ENCODE assay signal across 20 mouse cellular contexts in genomic region chr8:39329378-39329777, GRCm38 (mm10).
DNase-seq lines count a peak whose midpoint lies in the region; ATAC-seq and TF ChIP-seq lines count a peak whose summit lies in the region.
"Had no signal": no experiment of that assay in that cellular context is flagged by ENCODE, and none has a peak within 500 bp of the region (broad histone marks: within the 10 kb centered on the region; RNA-seq: fewer than 3 reads in every experiment).

No protein-coding gene starts in this region.

- no peak for TF ChIP-seq CTCF in midbrain, postnatal 0 days (IDR thresholded peaks at IDR 0.05)

- 33% methylated on average over 1 of the region's 1 CpGs for WGBS in forebrain, embryonic 15.5 days
- WGBS in forebrain, embryonic 10.5 days = 100% methylated on average over 1 of the region's 1 CpGs
- WGBS in midbrain, embryonic 13.5 days = 73% methylated on average over 1 of the region's 1 CpGs
- 70% methylated on average over 1 of the region's 1 CpGs for WGBS in midbrain, postnatal 0 days

- H3K4me2 ChIP-seq in forebrain, embryonic 15.5 days (replicated peaks) = no peak overlapping the region
- no peak overlapping the region for H3K4me2 ChIP-seq in midbrain, embryonic 13.5 days (replicated peaks)
- H3K4me2 ChIP-seq in midbrain, postnatal 0 days (ENCODE audit: low read depth, low read length, poor library complexity, severe bottlenecking) = no peak overlapping the region
- H3K4me2 ChIP-seq: embryonic facial prominence, embryonic 15.5 days; heart, embryonic 12.5 days; intestine, embryonic 15.5 days had no signal

- H3K27me3 ChIP-seq in forebrain, embryonic 15.5 days = no peaks in the 10 kb centered on the region
- H3K27me3 ChIP-seq in forebrain, embryonic 10.5 days (ENCODE audit: poor library complexity, severe bottlenecking) = no peaks in the 10 kb centered on the region
- H3K27me3 ChIP-seq in midbrain, embryonic 13.5 days = no peaks in the 10 kb centered on the region
- H3K27me3 ChIP-seq in midbrain, postnatal 0 days (ENCODE audit: insufficient read depth, low read length) = no peaks in the 10 kb centered on the region
- H3K27me3 ChIP-seq: embryonic facial prominence, embryonic 15.5 days; heart, embryonic 12.5 days; intestine, embryonic 15.5 days had no signal

- no peaks in the 10 kb centered on the region for H3K36me3 ChIP-seq in forebrain, embryonic 15.5 days
- H3K36me3 ChIP-seq in forebrain, embryonic 10.5 days (replicated peaks) = no peaks in the 10 kb centered on the region
- H3K36me3 ChIP-seq in midbrain, embryonic 13.5 days = no peaks in the 10 kb centered on the region
- H3K36me3 ChIP-seq in midbrain, postnatal 0 days (ENCODE audit: insufficient read depth, low read length) = no peaks in the 10 kb centered on the region
- H3K36me3 ChIP-seq: embryonic facial prominence, embryonic 15.5 days; heart, embryonic 12.5 days; hindbrain, embryonic 10.5 days; intestine, embryonic 15.5 days had no signal

- no peak overlapping the region for H3K27ac ChIP-seq in forebrain, embryonic 15.5 days (replicated peaks)
- no peak overlapping the region for H3K27ac ChIP-seq in forebrain, embryonic 10.5 days
- no peak overlapping the region for H3K27ac ChIP-seq in midbrain, embryonic 13.5 days
- H3K27ac ChIP-seq in midbrain, postnatal 0 days (ENCODE audit: low read depth, low read length) = no peak overlapping the region
- H3K27ac ChIP-seq: embryonic facial prominence, embryonic 15.5 days; gastrocnemius, adult 2 months; hindbrain, embryonic 10.5 days; intestine, embryonic 15.5 days had no signal

- no peaks in the 10 kb centered on the region for H3K9me3 ChIP-seq in forebrain, embryonic 15.5 days
- H3K9me3 ChIP-seq in forebrain, embryonic 10.5 days = no peaks in the 10 kb centered on the region
- no peaks in the 10 kb centered on the region for H3K9me3 ChIP-seq in midbrain, embryonic 13.5 days
- no peaks in the 10 kb centered on the region for H3K9me3 ChIP-seq in midbrain, postnatal 0 days (ENCODE audit: low read length)
- H3K9me3 ChIP-seq: embryonic facial prominence, embryonic 15.5 days; heart, embryonic 12.5 days; hindbrain, embryonic 10.5 days; intestine, embryonic 15.5 days had no signal

- DNase-seq in forebrain, embryonic 10.5 days (ENCODE audit: extremely low spot score, low spot score) = no peak
- DNase-seq in midbrain, postnatal 0 days (ENCODE audit: low spot score) = no peak
- peak; percentile 93 for DNase-seq in R1 (ENCODE audit: low read depth, low spot score)
- no peak for DNase-seq in cerebellum, postnatal 4 days (ENCODE audit: low spot score in 2 of 2)
- no peak for DNase-seq in urinary bladder, adult 2 months (ENCODE audit: low spot score)
- DNase-seq: adrenal gland, adult 2 months; adrenal gland, postnatal 25 days; cerebellum, adult 2 months; cerebellum, postnatal 10 days; embryo, embryonic 11 days; gastrocnemius, adult 2 months; gastrocnemius, postnatal 25 days; kidney, adult 18-20 months had no signal

- H3K9ac ChIP-seq in forebrain, embryonic 15.5 days (replicated peaks) = no peak overlapping the region
- no peak overlapping the region for H3K9ac ChIP-seq in midbrain, embryonic 13.5 days (replicated peaks)
- H3K9ac ChIP-seq in midbrain, postnatal 0 days (replicated peaks; ENCODE audit: low read length, poor library complexity, severe bottlenecking) = no peak overlapping the region
- H3K9ac ChIP-seq: embryonic facial prominence, embryonic 15.5 days; heart, embryonic 12.5 days; intestine, embryonic 15.5 days had no signal

- H3K4me3 ChIP-seq in forebrain, embryonic 15.5 days = no peak overlapping the region
- no peak overlapping the region for H3K4me3 ChIP-seq in forebrain, embryonic 10.5 days
- no peak overlapping the region for H3K4me3 ChIP-seq in midbrain, embryonic 13.5 days (replicated peaks)
- H3K4me3 ChIP-seq in midbrain, postnatal 0 days (ENCODE audit: low read depth, low read length) = no peak overlapping the region
- H3K4me3 ChIP-seq: embryonic facial prominence, embryonic 15.5 days; erythroblast, embryonic 14.5 days; gastrocnemius, adult 2 months; heart, embryonic 12.5 days; hindbrain, embryonic 10.5 days; intestine, embryonic 15.5 days had no signal

- no peaks in the 10 kb centered on the region for H3K4me1 ChIP-seq in forebrain, embryonic 15.5 days
- no peaks in the 10 kb centered on the region for H3K4me1 ChIP-seq in forebrain, embryonic 10.5 days
- H3K4me1 ChIP-seq in midbrain, embryonic 13.5 days (replicated peaks) = no peaks in the 10 kb centered on the region
- no peaks in the 10 kb centered on the region for H3K4me1 ChIP-seq in midbrain, postnatal 0 days (ENCODE audit: insufficient read depth, low read length)
- H3K4me1 ChIP-seq: embryonic facial prominence, embryonic 15.5 days; heart, embryonic 12.5 days; hindbrain, embryonic 10.5 days; intestine, embryonic 15.5 days had no signal

- peak; percentile 38; the same call in 1 of the 2 replicates for ATAC-seq in forebrain, embryonic 15.5 days (replicated peaks)
- peak; percentile 60; the same call in 1 of the 2 replicates for ATAC-seq in midbrain, embryonic 13.5 days
- ATAC-seq in midbrain, postnatal 0 days (ENCODE audit: low FRiP score) = no peak
- ATAC-seq: intestine, embryonic 15.5 days had no signal
